Comparison of ENCODE assay signal across 24 mouse cellular contexts in the genomic region with DNA sequence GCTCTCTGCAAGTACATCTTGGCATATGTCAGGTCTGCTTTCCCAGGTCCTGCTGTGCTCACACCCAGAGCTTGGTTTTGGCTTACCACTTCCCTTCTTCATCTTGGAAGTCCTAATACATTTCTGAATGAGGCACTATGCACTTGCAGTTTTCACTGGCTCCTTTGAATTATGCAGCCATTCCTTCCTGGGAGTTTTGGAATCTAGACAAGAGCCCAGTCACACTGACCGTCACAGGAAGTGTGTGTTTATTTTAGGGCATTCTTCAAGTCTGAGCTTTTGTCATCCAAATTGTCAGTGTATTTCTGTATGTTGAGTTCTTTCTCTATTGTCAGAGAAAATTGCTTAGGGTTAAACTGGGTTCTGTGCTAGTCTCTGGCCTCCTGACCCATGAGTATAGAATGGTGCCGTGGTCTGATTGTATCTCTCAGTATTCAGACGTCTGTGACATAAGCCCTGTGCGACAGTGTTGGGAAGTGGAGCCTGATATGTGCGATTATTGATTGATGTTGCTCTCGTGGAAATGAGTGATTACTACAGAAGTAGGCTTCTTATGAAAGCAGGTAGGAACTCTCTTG.
A peak's percentile ranks its signal among the peaks of the same experiment; 100 is the strongest.
DNase-seq lines count a peak whose midpoint lies in the region; ATAC-seq and TF ChIP-seq lines count a peak whose summit lies in the region.
"Had no signal": no experiment of that assay in that cellular context is flagged by ENCODE, and none has a peak within 500 bp of the region (broad histone marks: within the 10 kb centered on the region; RNA-seq: fewer than 3 reads in every experiment).

No protein-coding gene starts in this region.

- no peak overlapping the region for H3K4me3 ChIP-seq in kidney, adult 2 months (ENCODE audit: insufficient read depth, low read depth, low read length)
- H3K4me3 ChIP-seq in lung, embryonic 14.5 days (ENCODE audit: low read depth, low read length), result no peak overlapping the region
- no peak overlapping the region for H3K4me3 ChIP-seq in lung, adult 2 months (replicated peaks; ENCODE audit: extremely low read depth, low read depth, low read length)
- no peak overlapping the region for H3K4me3 ChIP-seq in embryonic facial prominence, embryonic 10.5 days
- H3K4me3 ChIP-seq: heart, adult 2 months; hindbrain, embryonic 13.5 days; limb, embryonic 10.5 days had no signal

- H3K9me3 ChIP-seq in lung, embryonic 14.5 days (ENCODE audit: low read depth, low read length), result no peaks in the 10 kb centered on the region
- H3K9me3 ChIP-seq in embryonic facial prominence, embryonic 10.5 days, result no peaks in the 10 kb centered on the region
- H3K9me3 ChIP-seq: hindbrain, embryonic 13.5 days; limb, embryonic 10.5 days had no signal

- no peak overlapping the region for H3K9ac ChIP-seq in lung, embryonic 14.5 days
- H3K9ac ChIP-seq: hindbrain, embryonic 13.5 days had no signal

- H3K27me3 ChIP-seq in kidney, adult 2 months (replicated peaks; ENCODE audit: control insufficient read depth, insufficient read depth, low read length), result no peaks in the 10 kb centered on the region
- no peaks in the 10 kb centered on the region for H3K27me3 ChIP-seq in lung, embryonic 14.5 days (ENCODE audit: insufficient read depth, low read length)
- H3K27me3 ChIP-seq in embryonic facial prominence, embryonic 10.5 days (replicated peaks; ENCODE audit: low read depth, poor library complexity, severe bottlenecking), result no peaks in the 10 kb centered on the region
- H3K27me3 ChIP-seq: hindbrain, embryonic 13.5 days had no signal

- DNase-seq in kidney, adult 2 months, result peak; percentile 34
- no peak for DNase-seq in kidney, postnatal 4 days
- peak; percentile 81 for DNase-seq in lung, embryonic 14.5 days
- no peak for DNase-seq in lung, adult 2 months
- peak; percentile 12 for DNase-seq in 3T3-L1 (ENCODE audit: low read depth, low spot score)
- DNase-seq in lung, postnatal 10 days, result peak; percentile 64
- DNase-seq in cerebellum, postnatal 36 days, result no peak
- DNase-seq in embryonic facial prominence, embryonic 10.5 days (ENCODE audit: low spot score), result no peak
- DNase-seq: adrenal gland, postnatal 10 days; cerebellum, adult 18-20 months; cerebellum, postnatal 14 days; gastrocnemius, postnatal 10 days; heart, adult 2 months; heart, postnatal 36 days; kidney, adult 11 months; liver; midbrain, embryonic 14.5 days; thymus, adult 2 months; thymus, postnatal 4 days had no signal

- H3K27ac ChIP-seq in kidney, adult 2 months (ENCODE audit: insufficient read depth, low read depth, low read length), result no peak overlapping the region
- H3K27ac ChIP-seq in lung, embryonic 14.5 days (ENCODE audit: low read depth), result peak overlapping the region; percentile 56; the same call in 1 of the 2 replicates
- no peak overlapping the region for H3K27ac ChIP-seq in embryonic facial prominence, embryonic 10.5 days (replicated peaks)
- H3K27ac ChIP-seq: heart, adult 2 months; hindbrain, embryonic 13.5 days; limb, embryonic 10.5 days; macrophage; stomach, postnatal 0 days had no signal

- no peak overlapping the region for H3K4me2 ChIP-seq in lung, embryonic 14.5 days
- H3K4me2 ChIP-seq: hindbrain, embryonic 13.5 days had no signal

- no peaks in the 10 kb centered on the region for H3K36me3 ChIP-seq in kidney, adult 2 months (ENCODE audit: control insufficient read depth, insufficient read depth, low read length)
- no peaks in the 10 kb centered on the region for H3K36me3 ChIP-seq in lung, embryonic 14.5 days (ENCODE audit: insufficient read depth)
- no peaks in the 10 kb centered on the region for H3K36me3 ChIP-seq in embryonic facial prominence, embryonic 10.5 days (replicated peaks)
- H3K36me3 ChIP-seq: hindbrain, embryonic 13.5 days; limb, embryonic 10.5 days had no signal

- 65% methylated on average over 6 of the region's 6 CpGs for WGBS in kidney, adult 2 months
- WGBS in lung, embryonic 14.5 days, result 25% methylated on average over 6 of the region's 6 CpGs
- WGBS in lung, adult 2 months, result 41% methylated on average over 6 of the region's 6 CpGs
- 61% methylated on average over 6 of the region's 6 CpGs for WGBS in embryonic facial prominence, embryonic 10.5 days

- no peak for TF ChIP-seq CTCF in kidney, adult 2 months (conservative IDR thresholded peaks at IDR 0.05; ENCODE audit: insufficient read depth, insufficient read length, low read depth, low read length)
- TF ChIP-seq CTCF in lung, embryonic 14.5 days (IDR thresholded peaks at IDR 0.05; ENCODE audit: low read depth), result no peak
- no peak for TF ChIP-seq CTCF in lung, adult 2 months (IDR thresholded peaks at IDR 0.05; ENCODE audit: insufficient read depth, low read length)

- TF ChIP-seq POLR2A in kidney, adult 2 months (IDR thresholded peaks at IDR 0.05; ENCODE audit: low read depth, low read length), result no peak
- no peak for TF ChIP-seq POLR2A in lung, adult 2 months (IDR thresholded peaks at IDR 0.05; ENCODE audit: borderline replicate concordance, extremely low read depth, low read depth, low read length)

- 0 out of 2 replicates have a peak, but pooled peaks cover 2% of the 10 kb centered on the region for H3K4me1 ChIP-seq in kidney, adult 2 months (ENCODE audit: control insufficient read depth, insufficient read depth, low read length)
- H3K4me1 ChIP-seq in lung, embryonic 14.5 days (ENCODE audit: insufficient read depth), result peaks cover 11% of the 10 kb centered on the region; the same call in 1 of the 2 replicates
- peaks cover 2% of the 10 kb centered on the region for H3K4me1 ChIP-seq in lung, adult 2 months (ENCODE audit: control insufficient read depth, insufficient read depth, low read length)
- no peaks in the 10 kb centered on the region for H3K4me1 ChIP-seq in embryonic facial prominence, embryonic 10.5 days
- H3K4me1 ChIP-seq: limb, embryonic 10.5 days had no signal

- peak; percentile 68; the same call in 1 of the 2 replicates for ATAC-seq in lung, embryonic 14.5 days (ENCODE audit: insufficient read depth)
- ATAC-seq: forebrain, embryonic 14.5 days had no signal

Comparison
In these comparisons a context has a peak if more than half of its experiments do, and no peak if none do; other contexts are left out.
1. DNase-seq: peak in kidney, adult 2 months (single experiment), lung, embryonic 14.5 days (single experiment), 3T3-L1 (single experiment) and lung, postnatal 10 days (single experiment); none in kidney, postnatal 4 days (0 of 2), lung, adult 2 months (single experiment), cerebellum, postnatal 36 days (0 of 2) and embryonic facial prominence, embryonic 10.5 days (single experiment).